Mouse (Mus musculus): Measurements from ENCODE around the gene Ano10. TPM values are rescaled to one million over a fixed set of nuclear protein-coding genes. Genes with fewer than 3 reads are reported as not detected.

The Ano10 gene
- total and polyA plus RNA-seq, 2 experiments, result 12.2 to 13.5 TPM

DNA sequence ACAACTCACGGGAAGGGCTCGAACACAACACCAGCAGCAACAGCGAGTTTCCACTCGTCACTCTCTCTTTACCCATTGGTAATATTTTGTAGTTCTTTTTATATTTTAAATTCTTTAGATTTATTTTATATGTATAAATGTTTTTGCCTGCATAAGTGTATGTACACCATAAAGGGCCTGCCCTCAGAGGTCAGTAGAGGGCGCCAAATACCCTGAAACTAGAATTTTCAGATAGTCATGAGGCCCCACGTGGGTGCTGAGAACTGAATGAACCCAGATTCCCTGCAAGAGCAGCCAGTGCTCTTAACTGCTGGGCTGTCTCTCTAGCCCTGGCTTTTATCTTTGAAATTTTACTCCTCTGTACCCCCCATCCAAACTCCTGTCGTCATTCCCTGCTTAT, 89.7 kb downstream of the Ano10 start:
- Histone ChIP-seq H3K36me3 (ENCODE audit: control insufficient read depth, insufficient read depth, low read length) (no peaks in the 10 kb centered on the region), H3K79me2 (ENCODE audit: control insufficient read depth, insufficient read depth, low read length) (no peaks in the 10 kb centered on the region), H3K4me3 (ENCODE audit: insufficient read depth, low read depth, low read length) (no peak overlapping the region), H3K9ac (ENCODE audit: low read depth, low read length) (no peak overlapping the region), H3K4me1 (ENCODE audit: control insufficient read depth, insufficient read depth, low read length) (no peaks in the 10 kb centered on the region; the same call in 1 of the 2 replicates), H3K27ac (replicated peaks; ENCODE audit: insufficient read depth, low read depth, low read length) (no peak overlapping the region), H3K27me3 (ENCODE audit: control insufficient read depth, insufficient read depth, low read length) (no peaks in the 10 kb centered on the region)
- TF ChIP-seq CTCF (IDR thresholded peaks at IDR 0.05; ENCODE audit: low read depth, low read length) (no peak), POLR2A (IDR thresholded peaks at IDR 0.05; ENCODE audit: extremely low read depth, insufficient read depth, low read length) (no peak)
- WGBS, result 87% methylated on average over 7 of the region's 7 CpGs
- DNase-seq (ENCODE audit: extremely low read depth, low read depth, low spot score), result no peak

DNA sequence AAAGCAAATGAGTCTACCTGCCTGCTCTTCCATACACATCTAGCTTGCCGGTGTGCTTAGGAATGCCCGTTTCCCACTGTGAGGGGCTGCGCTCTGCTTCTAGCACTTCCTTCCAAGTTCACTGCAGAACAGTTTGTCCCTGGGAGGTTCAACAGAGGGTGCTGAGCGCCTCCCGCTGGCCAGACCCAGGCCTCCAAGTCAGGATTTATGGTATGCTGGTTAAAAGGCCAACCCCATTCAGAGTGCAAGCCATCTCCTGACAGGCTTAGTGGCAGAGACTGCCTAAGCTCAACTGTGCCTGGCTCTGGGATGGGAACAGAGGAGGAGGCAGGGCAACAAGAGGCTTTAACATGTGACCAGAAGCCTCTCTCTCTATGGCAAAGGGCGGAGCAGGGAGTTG, 95.0 kb downstream of the Ano10 start:
- H3K4me3 ChIP-seq (ENCODE audit: insufficient read depth, low read depth, low read length), result no peak overlapping the region
- TF ChIP-seq POLR2A (IDR thresholded peaks at IDR 0.05; ENCODE audit: extremely low read depth, insufficient read depth, low read length), result no peak
- TF ChIP-seq CTCF (IDR thresholded peaks at IDR 0.05; ENCODE audit: low read depth, low read length), result peak; percentile 78
- 80% methylated on average over 6 of the region's 6 CpGs for WGBS

DNA sequence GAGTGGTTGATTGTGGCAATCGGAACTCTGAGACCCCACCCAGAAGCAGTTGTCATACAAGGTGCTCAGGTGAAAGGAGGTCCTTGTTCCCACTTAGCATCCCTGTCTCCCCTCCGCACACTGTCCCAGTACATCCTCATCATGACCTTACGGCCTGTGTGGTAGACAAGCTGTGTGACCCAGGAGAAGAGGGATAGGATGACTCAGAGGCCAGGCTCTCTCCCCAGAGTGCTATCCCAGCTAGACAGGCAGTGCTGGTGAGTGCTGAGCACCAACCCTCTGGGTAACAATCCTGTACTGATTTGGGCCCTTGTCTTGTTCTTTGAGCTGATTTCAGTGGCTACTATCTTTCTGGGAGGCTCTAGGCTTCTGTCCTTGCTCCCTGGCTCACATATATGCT, 95.6 kb downstream of the Ano10 start:
- H3K27ac ChIP-seq (replicated peaks; ENCODE audit: insufficient read depth, low read depth, low read length), result no peak overlapping the region
- no peaks in the 10 kb centered on the region for H3K79me2 ChIP-seq (ENCODE audit: control insufficient read depth, insufficient read depth, low read length)
- WGBS, result 95% methylated on average over 3 of the region's 3 CpGs
- H3K4me3 ChIP-seq (ENCODE audit: insufficient read depth, low read depth, low read length), result no peak overlapping the region
- no peak overlapping the region for H3K9ac ChIP-seq (ENCODE audit: low read depth, low read length)
- DNase-seq (ENCODE audit: extremely low read depth, low read depth, low spot score), result no peak
- TF ChIP-seq POLR2A (IDR thresholded peaks at IDR 0.05; ENCODE audit: extremely low read depth, insufficient read depth, low read length) (no peak), CTCF (IDR thresholded peaks at IDR 0.05; ENCODE audit: low read depth, low read length) (no peak)
- H3K27me3 ChIP-seq (ENCODE audit: control insufficient read depth, insufficient read depth, low read length), result no peaks in the 10 kb centered on the region
- 0 out of 2 replicates have a peak, but pooled peaks cover 2% of the 10 kb centered on the region for H3K4me1 ChIP-seq (ENCODE audit: control insufficient read depth, insufficient read depth, low read length)
- no peaks in the 10 kb centered on the region for H3K36me3 ChIP-seq (ENCODE audit: control insufficient read depth, insufficient read depth, low read length)

More for the DNA sequence above, 95.0 kb downstream of the Ano10 start:
- no peak for DNase-seq (ENCODE audit: extremely low read depth, low read depth, low spot score)
- H3K4me1 ChIP-seq (ENCODE audit: control insufficient read depth, insufficient read depth, low read length), result 0 out of 2 replicates have a peak, but pooled peaks cover 2% of the 10 kb centered on the region
- H3K27me3 ChIP-seq (ENCODE audit: control insufficient read depth, insufficient read depth, low read length), result no peaks in the 10 kb centered on the region
- H3K9ac ChIP-seq (ENCODE audit: low read depth, low read length), result no peak overlapping the region
- no peaks in the 10 kb centered on the region for H3K36me3 ChIP-seq (ENCODE audit: control insufficient read depth, insufficient read depth, low read length)
- no peak overlapping the region for H3K27ac ChIP-seq (replicated peaks; ENCODE audit: insufficient read depth, low read depth, low read length)
- no peaks in the 10 kb centered on the region for H3K79me2 ChIP-seq (ENCODE audit: control insufficient read depth, insufficient read depth, low read length)

DNA sequence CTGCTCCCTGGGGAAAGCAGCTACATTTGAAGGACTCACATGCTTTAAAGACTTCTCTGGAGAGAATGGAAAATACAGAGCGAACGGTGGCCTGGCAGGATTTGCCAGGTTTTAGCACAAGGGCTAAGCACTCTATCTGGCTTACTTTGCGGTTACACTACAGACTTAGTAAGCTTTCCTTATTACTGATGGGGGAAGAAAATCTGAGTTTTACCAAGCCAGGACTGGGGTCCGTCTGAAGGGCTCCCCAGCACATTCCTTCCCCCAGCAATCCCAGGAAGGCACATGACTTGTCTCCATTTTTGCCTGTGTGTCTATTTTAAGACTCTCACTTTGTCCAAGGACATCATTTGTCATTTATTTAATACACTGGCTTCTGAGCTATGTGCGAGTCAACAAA, 97.2 kb downstream of the Ano10 start:
- WGBS, result 92% methylated on average over 5 of the region's 5 CpGs
- H3K9ac ChIP-seq (ENCODE audit: low read depth, low read length), result no peak overlapping the region
- DNase-seq (ENCODE audit: extremely low read depth, low read depth, low spot score), result no peak
- H3K36me3 ChIP-seq (ENCODE audit: control insufficient read depth, insufficient read depth, low read length), result no peaks in the 10 kb centered on the region
- H3K4me1 ChIP-seq (ENCODE audit: control insufficient read depth, insufficient read depth, low read length), result 0 out of 2 replicates have a peak, but pooled peaks cover 2% of the 10 kb centered on the region
- TF ChIP-seq CTCF (IDR thresholded peaks at IDR 0.05; ENCODE audit: low read depth, low read length) (no peak), POLR2A (IDR thresholded peaks at IDR 0.05; ENCODE audit: extremely low read depth, insufficient read depth, low read length) (no peak)
- H3K4me3 ChIP-seq (ENCODE audit: insufficient read depth, low read depth, low read length), result no peak overlapping the region
- H3K27me3 ChIP-seq (ENCODE audit: control insufficient read depth, insufficient read depth, low read length), result no peaks in the 10 kb centered on the region
- no peak overlapping the region for H3K27ac ChIP-seq (replicated peaks; ENCODE audit: insufficient read depth, low read depth, low read length)
- H3K79me2 ChIP-seq (ENCODE audit: control insufficient read depth, insufficient read depth, low read length), result no peaks in the 10 kb centered on the region

DNA sequence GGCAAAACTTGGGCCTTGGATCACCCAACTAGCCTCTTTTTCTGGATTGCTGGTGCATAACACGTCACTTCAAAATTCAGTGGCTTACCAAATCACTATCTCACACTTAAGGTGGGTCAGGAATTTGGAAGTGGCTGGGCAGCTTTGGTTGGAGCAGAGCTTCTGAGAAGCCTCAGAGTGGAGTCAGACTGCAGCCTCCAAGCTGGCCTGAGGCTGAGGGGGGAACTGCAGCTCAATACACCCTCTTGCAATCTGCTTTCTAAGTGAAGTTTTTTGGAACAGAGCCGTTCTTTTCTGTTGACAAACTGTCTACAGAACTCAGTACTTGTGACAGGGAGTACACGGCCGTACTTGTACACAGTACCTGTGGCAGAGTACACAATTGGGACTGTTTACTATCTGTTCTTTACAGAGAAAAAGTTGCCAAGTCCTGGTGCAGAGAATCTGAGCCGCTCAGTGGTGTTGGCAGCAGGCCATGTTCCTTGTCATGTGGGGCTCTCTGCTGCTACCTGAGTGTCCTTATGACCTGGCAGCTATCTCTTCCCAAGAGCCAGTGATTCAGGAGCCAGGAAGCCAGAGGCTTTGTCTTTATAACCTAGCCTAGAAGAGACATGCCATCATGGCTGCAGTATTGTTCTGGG, 99.1 kb downstream of the Ano10 start:
- H3K27ac ChIP-seq (replicated peaks; ENCODE audit: insufficient read depth, low read depth, low read length), result no peak overlapping the region
- 0 out of 2 replicates have a peak, but pooled peaks cover 2% of the 10 kb centered on the region for H3K4me1 ChIP-seq (ENCODE audit: control insufficient read depth, insufficient read depth, low read length)
- H3K4me3 ChIP-seq (ENCODE audit: insufficient read depth, low read depth, low read length), result no peak overlapping the region
- no peaks in the 10 kb centered on the region for H3K36me3 ChIP-seq (ENCODE audit: control insufficient read depth, insufficient read depth, low read length)
- DNase-seq (ENCODE audit: extremely low read depth, low read depth, low spot score), result peak; percentile 90
- H3K27me3 ChIP-seq (ENCODE audit: control insufficient read depth, insufficient read depth, low read length), result no peaks in the 10 kb centered on the region
- TF ChIP-seq CTCF (IDR thresholded peaks at IDR 0.05; ENCODE audit: low read depth, low read length) (no peak), POLR2A (IDR thresholded peaks at IDR 0.05; ENCODE audit: extremely low read depth, insufficient read depth, low read length) (no peak)
- no peak overlapping the region for H3K9ac ChIP-seq (ENCODE audit: low read depth, low read length)
- H3K79me2 ChIP-seq (ENCODE audit: control insufficient read depth, insufficient read depth, low read length), result no peaks in the 10 kb centered on the region
- 30% methylated on average over 5 of the region's 5 CpGs for WGBS

DNA sequence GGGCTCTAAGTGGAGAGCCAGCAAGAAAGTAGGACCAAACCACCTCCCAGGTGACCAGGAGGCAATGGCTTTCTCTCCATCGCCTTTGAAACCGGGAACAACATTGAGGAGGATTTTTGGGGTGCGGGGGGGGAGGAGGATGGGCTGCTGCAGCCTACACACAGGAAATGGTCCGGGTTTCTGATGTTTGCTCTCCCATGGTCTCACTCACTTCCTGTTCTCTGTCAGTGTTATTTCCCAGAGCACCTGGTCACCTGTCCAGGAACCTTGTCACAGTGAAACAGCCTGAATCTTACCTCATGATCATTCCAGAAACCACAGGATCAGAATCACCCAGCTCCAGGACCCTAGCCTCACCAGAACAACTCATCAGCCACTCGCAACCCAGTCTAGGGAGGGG, 100.4 kb downstream of the Ano10 start:
- Histone ChIP-seq H3K27ac (replicated peaks; ENCODE audit: insufficient read depth, low read depth, low read length) (no peak overlapping the region), H3K4me1 (ENCODE audit: control insufficient read depth, insufficient read depth, low read length) (0 out of 2 replicates have a peak, but pooled peaks cover 2% of the 10 kb centered on the region), H3K36me3 (ENCODE audit: control insufficient read depth, insufficient read depth, low read length) (no peaks in the 10 kb centered on the region), H3K27me3 (ENCODE audit: control insufficient read depth, insufficient read depth, low read length) (no peaks in the 10 kb centered on the region), H3K4me3 (ENCODE audit: insufficient read depth, low read depth, low read length) (no peak overlapping the region), H3K9ac (ENCODE audit: low read depth, low read length) (no peak overlapping the region), H3K79me2 (ENCODE audit: control insufficient read depth, insufficient read depth, low read length) (no peaks in the 10 kb centered on the region)
- 89% methylated on average over 5 of the region's 5 CpGs for WGBS
- DNase-seq (ENCODE audit: extremely low read depth, low read depth, low spot score), result no peak
- TF ChIP-seq POLR2A (IDR thresholded peaks at IDR 0.05; ENCODE audit: extremely low read depth, insufficient read depth, low read length), result no peak
- no peak for TF ChIP-seq CTCF (IDR thresholded peaks at IDR 0.05; ENCODE audit: low read depth, low read length)
